Mouse (Mus musculus) liver, embryonic 12.5 days (tissue): ENCODE results near the gene Ythdc1. TPM values are rescaled to one million over a fixed set of nuclear protein-coding genes. Genes with fewer than 3 reads are reported as not detected.

ENCODE experiments used
- polyA plus RNA-seq: library from polyadenylated mRNA; unstranded; fragments of >200 nt; fragmentation: Nextera tagmentation; extraction: Ambion mirVana; gene quantifications from 2 replicates; pipeline ENCODE4 v1.2.1, GENCODE M21; 2016

Gene Ythdc1
- polyA plus RNA-seq, 1 experiment from 2014 or later, result 23.2 TPM

Other genes starting within 250 kb of the Ythdc1 start
- not detected in 2 replicates for gene Tmprss11f, start 171.8 kb upstream of the Ythdc1 start, polyA plus RNA-seq
- not detected in 2 replicates for gene Tmprss11b, start 127.9 kb upstream of the Ythdc1 start, polyA plus RNA-seq
- not detected in 2 replicates for gene Tmprss11e, start 58.4 kb upstream of the Ythdc1 start, polyA plus RNA-seq
- 29.4 and 32.1 TPM in 2 replicates for gene Ugt2b34, start 102.7 kb downstream of the Ythdc1 start, polyA plus RNA-seq
- 0.05 TPM in 1 of 2 replicates, not detected in the other for gene Ugt2b1, start 122.3 kb downstream of the Ythdc1 start, polyA plus RNA-seq
- gene Ugt2b35, start 196.6 kb downstream of the Ythdc1 start, polyA plus RNA-seq, result 0.32 and 0.51 TPM in 2 replicates